Mouse (Mus musculus): ENCODE measurements around the gene Trim2.

Trim2 gene

DNA sequence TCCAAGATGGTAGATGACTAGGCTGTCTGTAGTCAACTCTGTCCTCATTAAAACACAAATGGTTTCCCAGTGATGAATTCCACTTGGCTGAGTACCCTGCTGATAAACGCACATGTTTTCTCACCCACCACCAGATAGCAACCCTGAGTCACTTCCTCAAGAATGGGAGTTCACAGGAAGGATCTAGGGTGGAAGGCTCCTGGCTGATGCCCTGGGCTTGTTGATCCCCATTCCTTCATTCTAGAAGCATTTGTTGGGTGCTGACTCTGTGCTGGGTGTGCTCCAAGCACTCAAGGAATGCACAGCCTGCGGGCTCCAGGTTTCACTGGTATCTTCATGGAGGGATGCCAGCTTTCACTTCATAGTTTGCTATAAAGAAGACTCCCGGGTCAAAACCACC is 12.8 kb upstream of the Trim2 start:
- no peak for DNase-seq (ENCODE audit: low read depth, low spot score)

DNA sequence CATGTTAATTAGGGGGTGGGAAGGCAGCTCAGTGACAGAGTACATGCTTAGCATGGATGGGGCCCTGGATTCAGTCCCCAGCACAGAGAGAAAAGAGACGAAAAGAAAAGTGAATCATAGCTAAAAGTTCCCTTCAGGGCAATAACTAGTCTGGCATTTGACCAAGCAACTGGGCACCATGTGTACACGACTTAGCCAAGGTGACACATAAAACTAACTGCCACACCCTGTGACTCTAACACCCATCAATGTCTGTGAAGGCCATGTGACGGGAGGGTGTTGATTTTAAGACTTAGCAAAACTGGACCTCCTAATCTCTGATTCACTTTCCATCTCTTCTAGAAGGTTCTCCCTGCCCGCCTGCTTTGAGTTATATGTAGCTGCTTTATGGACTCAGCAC is 12.2 kb upstream of the Trim2 start:
- DNase-seq (ENCODE audit: low read depth, low spot score) = no peak

DNA sequence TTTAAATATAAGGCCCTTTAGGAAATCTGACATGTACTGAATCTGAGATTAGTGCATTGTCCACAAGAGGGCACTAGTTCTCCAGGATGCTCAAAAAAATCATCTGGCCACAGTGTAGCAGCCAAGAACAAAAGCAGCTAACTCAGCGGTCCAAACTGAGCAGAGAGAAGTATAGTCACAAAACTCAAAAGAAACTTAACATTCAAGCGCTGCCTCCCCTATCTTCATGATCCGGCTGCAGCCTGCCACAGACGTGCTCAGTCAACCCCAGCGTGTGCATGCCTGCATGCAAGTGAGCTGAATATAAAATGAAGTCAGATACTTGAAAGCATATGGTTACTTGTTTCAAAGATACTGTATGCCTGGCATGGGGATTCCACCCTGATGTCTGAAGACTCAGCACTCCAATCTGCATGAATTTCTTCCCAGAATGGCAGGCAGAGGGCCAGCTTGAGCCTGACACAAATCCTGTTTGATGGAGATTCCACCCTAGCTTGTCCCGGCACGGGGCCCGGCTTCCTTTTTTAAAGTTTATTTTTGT is 8.0 kb upstream of the Trim2 start:
- peak; percentile 53 for DNase-seq (ENCODE audit: low read depth, low spot score)

DNA sequence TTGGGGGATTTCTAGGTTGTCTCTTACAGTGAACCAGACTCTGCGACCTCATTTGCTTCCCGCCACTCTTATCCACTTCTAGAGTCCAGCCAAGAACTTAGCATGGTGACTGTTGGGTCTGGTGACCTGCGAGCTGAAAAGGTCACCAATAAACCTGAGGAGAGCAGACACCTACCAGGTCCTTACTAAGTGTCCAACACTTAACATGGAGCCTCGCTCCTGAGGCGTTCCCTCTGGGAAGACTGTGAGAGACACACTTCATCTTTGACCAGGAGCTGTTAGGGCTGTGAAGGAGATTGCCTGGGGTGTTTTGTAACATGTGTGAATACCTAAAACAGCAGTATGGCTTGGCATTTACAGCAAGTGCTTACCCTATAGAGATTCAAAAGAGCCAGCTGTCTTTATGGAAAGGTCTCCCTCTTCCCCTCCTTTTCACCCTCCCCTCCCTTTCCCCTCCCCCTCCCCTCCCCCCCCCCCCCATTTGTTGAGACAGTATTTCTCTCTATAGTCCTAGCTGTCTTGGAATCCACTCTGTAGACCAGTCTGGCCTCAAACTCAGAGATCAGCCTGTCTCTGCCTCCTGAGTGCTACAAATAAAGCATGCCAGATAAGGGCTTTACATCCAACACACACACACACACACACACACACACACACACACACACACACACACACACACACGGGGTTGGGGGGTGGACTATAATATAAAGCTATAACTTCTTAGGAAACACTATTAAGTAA is 7.3 kb upstream of the Trim2 start:
- no peak for DNase-seq (ENCODE audit: low read depth, low spot score)

DNA sequence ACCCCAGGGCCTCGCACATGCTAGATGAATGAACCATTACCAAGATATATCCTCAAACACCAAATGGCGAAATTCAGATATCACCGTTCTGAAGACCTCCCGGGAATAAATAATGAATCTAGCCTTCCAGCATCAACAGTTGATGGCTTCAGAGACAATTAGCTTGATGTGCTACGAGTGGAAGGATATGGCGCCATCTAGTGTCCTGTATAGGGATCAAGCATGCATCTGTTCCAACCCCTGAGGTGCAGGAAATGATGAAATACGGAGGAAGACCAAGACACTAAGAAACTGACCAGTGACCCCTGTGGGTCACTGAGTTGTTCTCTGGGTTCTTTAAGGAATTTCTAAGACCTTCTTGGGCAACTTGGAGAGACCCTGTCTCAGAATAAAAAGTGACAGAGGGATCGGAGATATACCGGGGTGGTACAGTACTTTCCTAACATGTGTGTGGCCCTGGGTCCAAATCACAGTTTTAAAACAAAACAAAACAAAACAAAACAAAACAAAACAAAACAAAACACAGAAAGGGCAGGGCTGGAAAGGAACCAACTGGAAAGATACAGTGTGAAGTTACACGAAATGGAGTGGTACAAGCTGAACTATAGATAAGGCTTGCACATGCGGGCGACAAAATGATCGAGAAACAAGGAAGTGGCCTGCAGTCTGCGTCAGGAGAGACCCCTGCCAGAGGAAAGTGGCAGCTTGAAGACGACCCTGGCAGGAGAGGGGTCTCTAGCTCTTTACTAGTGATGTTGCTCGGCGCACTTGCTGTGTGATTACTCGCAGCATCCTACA is 6.5 kb upstream of the Trim2 start:
- peak; percentile 58 for DNase-seq (ENCODE audit: low read depth, low spot score)

DNA sequence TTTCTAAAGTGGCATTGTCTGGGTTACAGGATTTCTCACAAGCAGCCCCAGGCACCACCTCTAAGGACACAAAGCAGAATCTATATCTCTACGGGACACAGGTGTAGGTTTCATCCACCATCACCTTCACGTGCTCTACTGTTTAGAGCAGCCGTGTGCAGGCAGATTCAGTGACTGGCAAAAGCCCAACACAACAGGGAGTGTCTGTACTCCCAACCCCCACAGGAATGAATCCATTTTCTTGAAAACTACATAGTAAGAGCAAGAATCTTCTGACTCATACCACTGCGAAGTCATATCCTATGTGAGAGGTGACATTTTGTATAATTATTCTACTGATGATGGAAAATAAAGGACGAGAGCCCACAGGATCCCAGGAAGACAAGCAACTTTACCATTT is 5.6 kb upstream of the Trim2 start:
- DNase-seq (ENCODE audit: low read depth, low spot score) = no peak

DNA sequence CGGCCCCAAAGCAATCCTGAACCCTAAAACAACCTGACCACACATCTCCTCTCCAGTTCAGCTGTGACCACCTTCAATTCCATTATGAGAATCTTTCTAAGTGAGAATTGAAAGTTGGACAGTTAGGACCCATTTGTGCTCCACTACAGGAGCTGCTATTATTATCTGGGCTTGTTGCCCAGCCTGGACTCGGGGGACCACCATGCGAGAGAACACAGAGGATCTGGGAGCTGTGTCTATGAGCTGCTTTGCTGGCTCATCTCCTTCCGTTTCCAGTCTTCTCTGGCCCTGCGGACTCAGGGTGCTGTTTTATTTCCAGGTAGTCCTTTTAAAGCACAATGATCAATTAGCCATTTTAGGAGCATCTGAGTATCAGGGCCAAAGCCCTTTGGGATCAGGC is 839 bp upstream of the Trim2 start:
- no peak for DNase-seq (ENCODE audit: low read depth, low spot score)

DNA sequence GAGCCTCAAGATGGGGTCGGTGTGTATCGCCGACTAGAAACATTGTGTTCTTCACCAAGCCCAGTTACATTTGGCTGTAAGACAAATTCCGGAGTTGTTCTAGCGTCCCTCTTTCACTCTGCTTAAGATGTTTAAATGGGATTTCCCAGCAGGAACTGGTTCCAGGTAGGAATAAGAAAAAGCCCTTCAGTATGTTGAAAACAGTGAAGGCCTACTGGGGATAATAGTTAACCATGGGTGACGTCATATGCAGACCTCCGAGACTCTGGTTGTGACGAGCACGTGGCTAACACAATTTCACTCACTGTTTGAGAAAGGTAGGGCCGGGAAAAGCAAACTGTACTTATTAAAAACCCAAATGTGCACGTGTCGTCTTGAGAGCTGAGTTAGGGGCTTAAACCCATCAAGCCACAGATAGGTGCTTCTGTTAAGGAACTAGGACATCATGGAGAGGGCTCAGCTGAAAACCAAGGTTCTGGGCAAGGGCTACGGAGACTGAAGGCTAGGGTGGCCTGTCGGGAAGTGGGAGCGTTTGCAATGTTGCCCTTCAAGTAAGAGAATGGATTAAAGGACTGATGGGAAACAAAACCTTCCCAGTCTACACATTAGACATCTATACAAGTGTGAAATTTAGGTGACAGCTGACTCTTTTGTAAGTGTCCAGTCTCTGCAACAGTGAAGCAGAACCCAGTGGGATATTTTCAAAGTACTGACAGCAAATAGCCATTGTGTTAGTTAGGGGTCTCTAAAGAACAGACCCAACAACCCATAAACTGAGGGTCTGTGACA is 761 bp downstream of the Trim2 start:
- DNase-seq (ENCODE audit: low read depth, low spot score) = no peak

DNA sequence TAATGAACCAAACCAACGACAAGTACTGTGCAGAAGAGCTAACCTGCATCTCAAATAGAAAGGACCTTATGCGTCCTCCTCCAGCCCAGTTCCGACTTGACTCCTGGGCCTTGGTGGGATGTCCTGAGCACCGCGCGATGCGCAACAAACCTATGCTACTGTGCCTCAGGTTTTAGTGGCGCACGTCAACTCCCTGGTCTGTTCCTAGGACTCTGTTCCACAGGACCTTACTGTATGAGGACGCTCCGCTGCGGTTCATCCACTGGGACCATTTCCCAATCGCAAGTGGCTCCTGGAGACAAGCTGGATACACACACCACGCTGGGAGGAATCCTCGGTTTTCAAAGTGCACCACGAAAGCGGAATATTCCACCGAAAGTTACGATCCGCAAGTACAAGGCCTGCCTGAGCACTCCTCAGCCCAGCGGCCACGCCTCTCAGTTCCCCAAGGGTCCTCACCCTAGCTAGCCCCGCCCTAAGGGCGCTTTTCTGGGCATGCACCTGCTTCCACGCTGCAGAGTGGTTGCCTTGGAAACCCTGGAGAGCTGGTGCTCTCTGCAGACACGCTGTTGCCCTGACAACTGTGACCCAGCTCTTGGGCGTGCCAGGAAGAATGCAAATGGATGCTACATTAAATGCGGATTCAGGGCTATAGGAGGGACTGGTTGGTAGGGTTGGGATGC is 1.5 kb downstream of the Trim2 start:
- no peak for DNase-seq (ENCODE audit: low read depth, low spot score)

DNA sequence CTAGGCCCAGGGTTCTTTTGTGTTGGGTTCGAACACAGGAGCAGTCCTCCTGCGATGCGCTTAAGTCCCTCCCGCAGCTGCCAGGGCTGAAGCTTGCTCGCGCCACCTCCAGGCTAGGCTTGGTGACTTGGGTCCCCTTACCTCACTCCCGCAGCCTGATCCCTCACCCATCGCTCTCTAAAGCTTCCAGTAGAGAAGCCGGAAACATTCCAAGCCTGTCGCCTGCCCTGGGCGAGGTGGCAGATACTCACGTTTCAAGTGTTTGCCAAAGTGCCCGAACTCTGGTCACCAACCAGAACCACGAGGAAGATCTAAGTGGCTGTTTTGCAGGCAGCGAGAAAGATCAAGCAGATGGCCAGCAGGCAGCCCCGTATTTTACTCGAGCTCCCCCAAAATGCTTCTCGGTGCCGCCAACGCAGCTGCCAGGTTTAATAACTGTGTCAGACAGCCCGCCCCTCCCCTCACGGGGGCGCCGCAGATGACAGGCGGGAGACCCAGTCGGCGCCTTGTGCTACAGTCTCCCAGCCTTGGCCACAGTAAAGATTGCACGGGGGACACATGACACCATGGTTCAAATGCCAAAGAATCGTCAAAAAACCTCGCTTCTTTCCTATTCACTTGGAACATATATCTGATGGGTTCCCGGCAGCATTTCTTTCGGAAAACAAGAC is 2.2 kb downstream of the Trim2 start:
- no peak for DNase-seq (ENCODE audit: low read depth, low spot score)

DNA sequence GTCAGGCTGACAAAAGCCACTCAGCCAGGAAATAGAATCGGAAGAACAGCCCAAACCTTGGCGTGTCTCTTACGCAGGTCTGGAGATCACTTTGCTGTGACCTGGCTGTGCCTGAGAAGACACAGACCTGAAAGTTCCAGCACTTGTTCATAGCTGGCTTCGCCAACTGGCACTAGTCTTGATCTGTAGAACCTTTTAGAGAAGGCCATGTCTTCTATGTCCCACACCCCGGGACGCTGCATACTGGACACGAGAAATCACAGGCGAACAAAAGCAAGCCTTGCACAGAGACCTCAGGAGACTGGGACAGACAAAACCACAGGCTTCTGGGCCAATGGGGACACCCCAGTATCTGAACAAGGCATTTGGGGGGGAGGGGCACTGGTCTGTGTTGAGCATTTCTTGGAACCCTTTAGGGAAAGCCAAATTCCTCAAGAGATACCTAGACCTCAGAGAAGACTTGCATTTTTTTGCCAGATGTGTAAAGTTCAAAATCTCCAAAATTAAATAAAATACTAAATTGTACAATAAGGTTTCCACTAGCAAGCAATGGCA is 3.2 kb downstream of the Trim2 start:
- no peak for DNase-seq (ENCODE audit: low read depth, low spot score)

DNA sequence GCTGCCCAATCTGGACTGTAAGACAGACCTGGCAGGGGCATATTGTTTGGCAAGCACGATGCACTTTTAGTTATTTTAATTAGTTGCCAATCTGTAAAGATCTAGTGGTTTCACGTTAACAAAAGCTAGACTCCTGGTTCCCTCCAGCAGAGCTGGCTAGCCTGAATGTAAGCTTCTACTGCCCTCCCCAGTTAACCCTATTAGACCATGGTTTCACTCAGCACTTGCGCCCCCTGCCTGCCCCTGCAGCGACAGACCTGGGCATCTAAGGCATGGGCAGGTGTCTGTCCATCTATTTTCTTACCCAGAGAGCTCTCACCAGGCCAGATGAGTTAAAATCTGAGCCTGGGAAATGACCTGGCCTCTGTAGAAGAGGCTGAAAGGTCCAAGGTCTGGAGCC is 4.4 kb downstream of the Trim2 start:
- no peak for DNase-seq (ENCODE audit: low read depth, low spot score)

DNA sequence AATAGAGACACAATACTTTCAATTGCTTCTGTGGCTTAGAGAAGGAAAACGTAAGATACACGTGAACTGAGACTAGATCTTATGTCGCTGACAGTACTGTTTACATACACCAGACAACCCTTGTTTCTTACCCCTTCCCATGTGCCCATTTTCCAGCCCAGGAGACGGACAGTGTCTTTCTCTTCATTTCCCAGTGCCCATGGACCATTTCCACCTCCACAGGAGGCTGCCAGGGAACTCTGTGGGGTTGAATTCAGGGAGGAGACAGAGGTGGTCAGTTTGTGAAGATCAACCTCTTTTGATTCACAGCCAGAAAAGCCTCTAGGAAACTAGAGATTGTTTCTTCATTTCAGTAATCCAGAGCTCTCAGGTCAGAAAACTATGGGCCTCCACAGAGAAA is 5.0 kb downstream of the Trim2 start:
- DNase-seq (ENCODE audit: low read depth, low spot score) = no peak

DNA sequence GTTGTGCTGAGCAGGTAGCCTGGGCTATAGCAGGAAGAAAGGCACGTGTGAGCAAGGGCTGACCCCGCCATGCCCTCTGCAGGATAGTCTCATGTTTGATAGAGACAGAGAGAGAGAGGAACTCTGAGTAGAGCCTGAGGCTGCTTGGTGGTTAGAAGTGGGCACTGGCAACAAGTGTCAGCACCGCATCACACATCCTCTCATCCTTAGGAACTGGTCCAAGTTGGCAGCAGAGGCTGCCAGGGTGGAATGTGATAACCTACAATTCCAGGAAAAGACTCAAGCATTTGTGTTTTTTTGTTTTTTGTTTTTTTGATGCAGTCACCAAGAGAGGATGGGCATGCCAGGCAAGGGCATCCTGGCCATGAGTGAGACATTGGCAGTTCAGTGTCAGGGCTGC is 8.5 kb downstream of the Trim2 start:
- no peak for DNase-seq (ENCODE audit: low read depth, low spot score)

DNA sequence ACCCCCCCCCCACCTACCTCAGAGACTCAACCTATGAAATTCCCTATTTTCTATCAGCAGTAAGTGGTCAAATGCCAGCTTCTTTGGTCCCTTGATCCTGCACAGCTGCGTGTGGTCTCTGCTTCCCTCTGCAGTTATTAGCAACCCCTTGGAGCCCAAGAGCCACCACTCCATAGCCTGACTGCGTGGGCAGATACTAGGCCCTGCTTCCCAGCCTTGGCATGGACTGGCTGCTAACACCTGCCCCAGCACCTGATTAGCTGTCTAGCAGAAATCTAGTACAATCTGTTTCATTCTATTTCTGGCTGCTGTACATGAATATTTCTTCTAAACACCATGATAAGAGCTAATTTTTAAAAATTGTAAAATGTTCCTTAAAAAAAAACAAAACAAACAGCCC is 10.0 kb downstream of the Trim2 start:
- no peak for DNase-seq (ENCODE audit: low read depth, low spot score)

DNA sequence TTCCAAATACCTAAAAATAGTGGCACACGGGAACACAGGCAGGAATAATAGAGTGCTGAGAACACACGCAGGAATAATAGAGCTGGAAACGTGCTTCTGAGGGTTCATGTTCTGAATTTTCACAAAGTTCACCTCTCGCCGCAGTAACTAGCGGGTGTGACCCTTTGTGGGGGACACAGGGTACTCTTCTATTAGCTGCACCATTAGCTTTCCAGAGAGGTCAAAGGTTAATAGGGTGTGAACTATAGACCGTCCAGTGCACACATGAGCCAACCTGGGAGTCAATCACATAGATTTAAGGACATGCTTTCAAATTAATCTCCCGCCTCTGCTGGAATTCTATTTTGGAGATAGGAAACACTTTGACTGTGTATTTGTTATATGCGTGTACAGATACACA is 11.9 kb downstream of the Trim2 start:
- DNase-seq (ENCODE audit: low read depth, low spot score) = no peak

DNA sequence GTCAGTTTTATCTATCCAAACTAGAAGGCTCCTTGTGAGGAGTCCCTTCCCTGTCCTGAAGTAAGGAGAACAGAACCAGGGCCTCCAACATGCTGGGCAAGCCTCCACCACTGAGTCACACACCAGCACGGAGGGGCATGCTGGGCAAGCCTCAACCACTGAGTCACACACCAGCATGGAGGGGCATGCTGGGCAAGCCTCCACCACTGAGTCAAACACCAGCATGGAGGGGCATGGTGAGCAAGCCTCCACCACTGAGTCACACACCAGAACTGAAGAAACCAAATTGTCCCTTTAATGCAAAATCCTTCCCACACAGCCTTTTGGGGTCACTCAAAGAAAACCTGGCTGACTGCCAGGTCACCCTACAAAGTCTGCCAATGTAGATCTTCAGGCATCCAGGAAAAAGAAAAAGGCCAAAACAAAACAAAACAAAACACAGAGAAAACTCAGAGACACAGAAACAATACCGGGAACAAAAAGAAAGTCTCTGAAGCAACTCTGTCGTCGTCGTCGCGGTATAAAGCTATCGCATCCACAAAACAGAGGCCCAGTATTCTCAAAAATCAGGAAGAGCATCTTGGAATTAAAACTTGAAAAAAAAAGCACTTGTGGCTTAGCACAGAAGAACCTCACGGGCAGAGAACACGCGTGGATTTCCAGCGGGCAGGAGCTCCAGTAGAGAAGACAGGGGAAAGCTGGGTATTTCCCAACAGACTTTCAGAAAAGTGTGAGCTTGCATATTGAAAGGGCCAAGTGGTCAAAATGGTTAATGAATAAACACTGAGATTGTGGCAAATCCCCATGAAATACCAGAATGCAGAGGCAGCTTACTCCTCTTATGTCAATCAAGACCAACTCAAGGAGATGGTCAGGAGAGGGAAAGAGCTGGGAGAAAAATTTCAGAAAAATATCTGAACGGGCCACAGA is 12.7 kb downstream of the Trim2 start:
- DNase-seq (ENCODE audit: low read depth, low spot score) = no peak

DNA sequence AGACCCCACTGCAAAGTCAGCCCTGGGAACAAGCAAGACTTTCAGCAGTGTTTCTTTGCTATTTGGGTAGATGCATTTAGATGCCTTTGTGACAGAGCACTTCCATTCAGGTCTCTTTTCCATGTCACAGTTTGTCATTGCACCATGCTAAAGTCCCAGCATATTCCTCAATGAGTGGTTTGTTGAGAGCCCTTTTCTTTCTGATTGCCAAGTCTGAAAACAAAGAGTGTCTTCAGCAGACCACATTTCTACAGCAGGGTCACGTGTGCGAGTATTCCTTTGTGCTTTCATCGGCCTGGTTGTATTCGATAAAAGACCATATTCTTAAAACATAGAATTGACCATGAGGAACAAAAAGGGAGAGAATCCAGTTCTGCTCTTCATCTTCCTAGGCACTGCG is 14.4 kb downstream of the Trim2 start:
- no peak for DNase-seq (ENCODE audit: low read depth, low spot score)

DNA sequence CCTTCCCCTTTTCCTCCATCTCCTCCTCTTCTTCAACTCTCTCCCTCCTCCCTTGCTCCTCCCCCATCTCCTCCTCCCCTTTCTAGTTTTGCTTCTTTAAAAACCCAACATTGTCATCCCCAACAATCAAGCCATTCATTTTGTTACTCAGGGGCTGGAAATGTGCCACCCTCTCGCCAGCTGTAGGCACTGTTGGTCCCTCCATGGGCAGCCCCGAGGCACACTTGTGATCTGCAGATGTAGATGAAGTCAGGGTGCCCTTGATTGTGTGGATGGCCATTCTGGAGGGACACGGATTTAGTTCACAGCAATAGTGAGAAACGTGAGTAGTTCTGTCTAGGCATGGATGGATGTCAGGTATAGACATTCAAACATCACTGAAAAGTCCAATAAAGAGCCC is 17.7 kb downstream of the Trim2 start:
- DNase-seq (ENCODE audit: low read depth, low spot score) = no peak

DNA sequence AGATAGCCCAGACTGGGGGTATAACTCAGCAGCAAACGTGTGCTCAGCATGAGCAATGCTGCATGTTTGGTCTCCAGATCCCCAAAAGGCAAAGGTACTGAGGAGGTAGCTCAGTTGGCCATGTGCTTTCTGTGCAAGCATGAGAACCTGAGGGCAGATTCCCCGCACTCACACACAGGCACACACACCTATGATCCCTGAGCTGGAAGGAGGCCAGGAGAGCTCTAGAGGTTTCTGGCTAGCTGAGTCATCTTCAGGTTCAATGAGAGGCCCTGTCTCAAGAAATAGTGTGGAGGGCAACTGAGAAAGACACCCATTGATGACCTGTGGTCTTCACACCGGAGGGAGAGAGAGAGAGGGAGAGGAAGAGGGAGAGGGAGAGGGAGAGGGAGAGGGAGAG is 19.4 kb downstream of the Trim2 start:
- no peak for DNase-seq (ENCODE audit: low read depth, low spot score)
